12 mouse cellular contexts compared by ENCODE assay signal in genomic region chr10:117796181-117796580, GRCm38 (mm10). TPM values are rescaled to one million over a fixed set of nuclear protein-coding genes. Genes with fewer than 3 reads are reported as not detected.
DNase-seq lines count a peak whose midpoint lies in the region; ATAC-seq and TF ChIP-seq lines count a peak whose summit lies in the region.
"Had no signal": no experiment of that assay in that cellular context is flagged by ENCODE, and none has a peak within 500 bp of the region (broad histone marks: within the 10 kb centered on the region; RNA-seq: fewer than 3 reads in every experiment).

No protein-coding gene starts in this region.

- DNase-seq in heart, adult 2 months, result no peak
- DNase-seq in midbrain, postnatal 0 days (ENCODE audit: low spot score), result no peak
- peak; percentile 85 for DNase-seq in R1 (ENCODE audit: low read depth, low spot score)
- DNase-seq in spleen, postnatal 4 days (ENCODE audit: low spot score in 2 of 2), result peak; percentile 45 to 76
- no peak for DNase-seq in heart, embryonic 10.5 days (ENCODE audit: low spot score)
- DNase-seq in right cerebral cortex, postnatal 25 days, result no peak
- DNase-seq: embryo, embryonic 11 days; kidney, adult 8-10 months had no signal

- H3K27ac ChIP-seq in heart, adult 2 months, result no peak overlapping the region
- no peak overlapping the region for H3K27ac ChIP-seq in heart, embryonic 12.5 days (ENCODE audit: poor library complexity, severe bottlenecking)
- no peak overlapping the region for H3K27ac ChIP-seq in midbrain, postnatal 0 days (ENCODE audit: low read depth, low read length)
- H3K27ac ChIP-seq in midbrain, embryonic 13.5 days, result no peak overlapping the region
- H3K27ac ChIP-seq in heart, embryonic 10.5 days, result no peak overlapping the region
- H3K27ac ChIP-seq: stomach, embryonic 15.5 days had no signal

- no peak for TF ChIP-seq EP300 in heart, adult 2 months (IDR thresholded peaks at IDR 0.05; ENCODE audit: insufficient read depth, low read depth, low read length)

- H3K27me3 ChIP-seq in heart, adult 2 months (ENCODE audit: control insufficient read depth, insufficient read depth, low read length), result no peaks in the 10 kb centered on the region
- no peaks in the 10 kb centered on the region for H3K27me3 ChIP-seq in heart, embryonic 12.5 days (replicated peaks)
- no peaks in the 10 kb centered on the region for H3K27me3 ChIP-seq in midbrain, postnatal 0 days (ENCODE audit: insufficient read depth, low read length)
- no peaks in the 10 kb centered on the region for H3K27me3 ChIP-seq in midbrain, embryonic 13.5 days
- H3K27me3 ChIP-seq in heart, embryonic 10.5 days (ENCODE audit: insufficient read depth, poor library complexity, severe bottlenecking), result no peaks in the 10 kb centered on the region
- H3K27me3 ChIP-seq: stomach, embryonic 15.5 days had no signal

- 0 out of 2 replicates have a peak, but pooled peaks cover 3% of the 10 kb centered on the region for H3K9me3 ChIP-seq in heart, embryonic 12.5 days (replicated peaks)
- H3K9me3 ChIP-seq in midbrain, postnatal 0 days (ENCODE audit: low read length), result no peaks in the 10 kb centered on the region
- no peaks in the 10 kb centered on the region for H3K9me3 ChIP-seq in midbrain, embryonic 13.5 days
- H3K9me3 ChIP-seq in heart, embryonic 10.5 days, result no peaks in the 10 kb centered on the region
- H3K9me3 ChIP-seq: stomach, embryonic 15.5 days had no signal

- intact Hi-C loops in heart, adult 2 months (cut with DNase I), result no loop called here

- ATAC-seq in heart, embryonic 12.5 days (ENCODE audit: insufficient number of reproducible peaks, low FRiP score), result no peak
- ATAC-seq in midbrain, postnatal 0 days (ENCODE audit: low FRiP score), result no peak
- no peak for ATAC-seq in midbrain, embryonic 13.5 days

- WGBS in heart, adult 2 months, result 93% methylated on average over 7 of the region's 7 CpGs
- 91% methylated on average over 7 of the region's 7 CpGs for WGBS in heart, embryonic 12.5 days
- 94% methylated on average over 7 of the region's 7 CpGs for WGBS in midbrain, postnatal 0 days
- WGBS in midbrain, embryonic 13.5 days, result 96% methylated on average over 7 of the region's 7 CpGs
- 89% methylated on average over 7 of the region's 7 CpGs for WGBS in heart, embryonic 10.5 days

- no peaks in the 10 kb centered on the region for H3K79me2 ChIP-seq in heart, adult 2 months (replicated peaks; ENCODE audit: control insufficient read depth, insufficient read depth, low read length)

- no peak overlapping the region for H3K4me3 ChIP-seq in heart, adult 2 months
- no peak overlapping the region for H3K4me3 ChIP-seq in heart, embryonic 12.5 days
- no peak overlapping the region for H3K4me3 ChIP-seq in midbrain, postnatal 0 days (ENCODE audit: low read depth, low read length)
- H3K4me3 ChIP-seq in midbrain, embryonic 13.5 days (replicated peaks), result no peak overlapping the region
- H3K4me3 ChIP-seq in heart, embryonic 10.5 days, result no peak overlapping the region
- H3K4me3 ChIP-seq: myocyte; stomach, embryonic 15.5 days had no signal

- no peak for TF ChIP-seq POLR2A in heart, adult 2 months (IDR thresholded peaks at IDR 0.05; ENCODE audit: insufficient read depth, low read depth, low read length)

- H3K4me2 ChIP-seq in heart, embryonic 12.5 days, result no peak overlapping the region
- H3K4me2 ChIP-seq in midbrain, postnatal 0 days (ENCODE audit: low read depth, low read length, poor library complexity, severe bottlenecking), result no peak overlapping the region
- no peak overlapping the region for H3K4me2 ChIP-seq in midbrain, embryonic 13.5 days (replicated peaks)
- H3K4me2 ChIP-seq: stomach, embryonic 15.5 days had no signal

- peak; percentile 66 for TF ChIP-seq CTCF in heart, adult 2 months (IDR thresholded peaks at IDR 0.05)
- peak; percentile 54 for TF ChIP-seq CTCF in midbrain, postnatal 0 days (IDR thresholded peaks at IDR 0.05)

- H3K36me3 ChIP-seq in heart, adult 2 months (ENCODE audit: control insufficient read depth, insufficient read depth, low read length), result no peaks in the 10 kb centered on the region
- H3K36me3 ChIP-seq in heart, embryonic 12.5 days, result no peaks in the 10 kb centered on the region
- H3K36me3 ChIP-seq in midbrain, postnatal 0 days (ENCODE audit: insufficient read depth, low read length), result no peaks in the 10 kb centered on the region
- no peaks in the 10 kb centered on the region for H3K36me3 ChIP-seq in midbrain, embryonic 13.5 days
- no peaks in the 10 kb centered on the region for H3K36me3 ChIP-seq in heart, embryonic 10.5 days
- H3K36me3 ChIP-seq: stomach, embryonic 15.5 days had no signal

- no peaks in the 10 kb centered on the region for H3K4me1 ChIP-seq in heart, adult 2 months (ENCODE audit: control insufficient read depth, insufficient read depth, low read length)
- peaks cover 14% of the 10 kb centered on the region for H3K4me1 ChIP-seq in heart, embryonic 12.5 days (replicated peaks)
- no peaks in the 10 kb centered on the region for H3K4me1 ChIP-seq in midbrain, postnatal 0 days (ENCODE audit: insufficient read depth, low read length)
- H3K4me1 ChIP-seq in midbrain, embryonic 13.5 days (replicated peaks), result peaks cover 14% of the 10 kb centered on the region
- H3K4me1 ChIP-seq in heart, embryonic 10.5 days, result peaks cover 14% of the 10 kb centered on the region

- H3K9ac ChIP-seq in heart, adult 2 months (ENCODE audit: low read depth, low read length), result no peak overlapping the region
- H3K9ac ChIP-seq in heart, embryonic 12.5 days, result no peak overlapping the region
- no peak overlapping the region for H3K9ac ChIP-seq in midbrain, postnatal 0 days (replicated peaks; ENCODE audit: low read length, poor library complexity, severe bottlenecking)
- no peak overlapping the region for H3K9ac ChIP-seq in midbrain, embryonic 13.5 days (replicated peaks)
- H3K9ac ChIP-seq: stomach, embryonic 15.5 days had no signal

RNA-seq across cellular contexts. Expression of gene Nup107, which starts 3.7 kb away (rescaled TPM):
- total RNA-seq in heart, adult 2 months (2021), result 1 to 10 TPM; 7.0 to 8.6 TPM
- polyA plus RNA-seq in heart, adult 2 months (2012; rRNA removed), result 4.9 and 6.7 TPM in 2 replicates
- 62.4 and 72.0 TPM in 2 replicates for polyA plus RNA-seq in heart, embryonic 12.5 days (2016; fragmentation: Nextera tagmentation; extraction: Ambion mirVana)
- total RNA-seq in midbrain, postnatal 0 days (2014; rRNA removed), result 14.0 and 26.9 TPM in 2 replicates
- polyA plus RNA-seq in midbrain, postnatal 0 days (2015; fragmentation: Nextera tagmentation; extraction: Ambion mirVana), result 16.7 and 17.5 TPM in 2 replicates
- polyA plus RNA-seq in midbrain, embryonic 13.5 days (2015; fragmentation: Nextera tagmentation; extraction: Ambion mirVana), result 44.9 and 45.1 TPM in 2 replicates
- polyA plus RNA-seq in heart, embryonic 10.5 days (2016; fragmentation: Nextera tagmentation; extraction: Ambion mirVana), result 75.0 and 84.0 TPM in 2 replicates

RNA-seq across cellular contexts. Expression of gene Rap1b, which starts 49.7 kb away (rescaled TPM):
- total RNA-seq in heart, adult 2 months (2021), result 10 to 100 TPM; 48.0 to 53.4 TPM
- 23.4 and 47.4 TPM in 2 replicates for polyA plus RNA-seq in heart, adult 2 months (2012; rRNA removed)
- polyA plus RNA-seq in heart, embryonic 12.5 days (2016; fragmentation: Nextera tagmentation; extraction: Ambion mirVana), result 131 and 132 TPM in 2 replicates
- total RNA-seq in midbrain, postnatal 0 days (2014; rRNA removed), result 66.0 and 78.7 TPM in 2 replicates
- polyA plus RNA-seq in midbrain, postnatal 0 days (2015; fragmentation: Nextera tagmentation; extraction: Ambion mirVana), result 140 and 145 TPM in 2 replicates
- polyA plus RNA-seq in midbrain, embryonic 13.5 days (2015; fragmentation: Nextera tagmentation; extraction: Ambion mirVana), result 140 and 146 TPM in 2 replicates
- polyA plus RNA-seq in heart, embryonic 10.5 days (2016; fragmentation: Nextera tagmentation; extraction: Ambion mirVana), result 132 and 170 TPM in 2 replicates

RNA-seq across cellular contexts. Expression of gene Slc35e3, which starts 50.0 kb away (rescaled TPM):
- 1 to 10 TPM; 7.4 to 8.0 TPM for total RNA-seq in heart, adult 2 months (2021)
- polyA plus RNA-seq in heart, adult 2 months (2012; rRNA removed), result 5.7 and 9.2 TPM in 2 replicates
- 13.0 and 14.5 TPM in 2 replicates for polyA plus RNA-seq in heart, embryonic 12.5 days (2016; fragmentation: Nextera tagmentation; extraction: Ambion mirVana)
- total RNA-seq in midbrain, postnatal 0 days (2014; rRNA removed), result 29.7 and 31.0 TPM in 2 replicates
- 23.7 and 24.4 TPM in 2 replicates for polyA plus RNA-seq in midbrain, postnatal 0 days (2015; fragmentation: Nextera tagmentation; extraction: Ambion mirVana)
- polyA plus RNA-seq in midbrain, embryonic 13.5 days (2015; fragmentation: Nextera tagmentation; extraction: Ambion mirVana), result 32.4 and 33.1 TPM in 2 replicates
- polyA plus RNA-seq in heart, embryonic 10.5 days (2016; fragmentation: Nextera tagmentation; extraction: Ambion mirVana), result 10.5 and 14.9 TPM in 2 replicates

Comparison
In these comparisons a context has a peak if more than half of its experiments do, and no peak if none do; other contexts are left out.
1. DNase-seq: peak in R1 (single experiment) and spleen, postnatal 4 days (2 of 2); none in heart, adult 2 months (0 of 2), midbrain, postnatal 0 days (single experiment), heart, embryonic 10.5 days (single experiment) and right cerebral cortex, postnatal 25 days (single experiment).